Mouse (Mus musculus): ENCODE data around the gene Gm21680.
A peak's percentile ranks its signal among the peaks of the same experiment; 100 is the strongest.
"Not testable (repeated sequence)": the region's sequence is repeated elsewhere in the genome, so short reads cannot be mapped to it uniquely, and the experiment has no call there.

The Gm21680 gene

DNA sequence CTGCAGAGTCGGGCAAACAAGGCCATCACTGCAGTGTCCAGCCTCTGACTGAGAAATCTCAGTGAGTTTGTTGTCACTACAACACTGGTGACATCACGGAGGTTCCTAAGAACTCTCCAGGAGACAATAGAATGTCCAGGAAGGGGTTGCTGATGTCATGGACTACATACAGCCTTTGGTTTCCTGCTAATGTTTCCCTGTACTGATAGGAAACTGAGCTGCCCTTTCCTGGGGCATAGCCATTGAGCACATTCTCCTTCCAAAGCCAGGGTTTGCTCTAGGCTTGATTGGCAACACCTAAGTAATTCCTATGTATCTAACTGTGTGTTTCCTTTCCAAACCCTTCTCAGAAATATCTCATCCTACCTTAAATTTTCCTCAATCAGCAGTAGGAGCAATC, at the start of gene Gm21680:
Gm21680 (minus strand) TSS at position 101 of the 400 bp plus-strand sequence.
- not testable (repeated sequence) for DNase-seq (ENCODE audit: low read depth, low spot score)

- not testable (repeated sequence) for DNase-seq (ENCODE audit: low read depth, low spot score)
Observed at GRCm38 (mm10) chr5:26007697-26008096, 35.2 kb upstream of the Gm21680 start.

DNA sequence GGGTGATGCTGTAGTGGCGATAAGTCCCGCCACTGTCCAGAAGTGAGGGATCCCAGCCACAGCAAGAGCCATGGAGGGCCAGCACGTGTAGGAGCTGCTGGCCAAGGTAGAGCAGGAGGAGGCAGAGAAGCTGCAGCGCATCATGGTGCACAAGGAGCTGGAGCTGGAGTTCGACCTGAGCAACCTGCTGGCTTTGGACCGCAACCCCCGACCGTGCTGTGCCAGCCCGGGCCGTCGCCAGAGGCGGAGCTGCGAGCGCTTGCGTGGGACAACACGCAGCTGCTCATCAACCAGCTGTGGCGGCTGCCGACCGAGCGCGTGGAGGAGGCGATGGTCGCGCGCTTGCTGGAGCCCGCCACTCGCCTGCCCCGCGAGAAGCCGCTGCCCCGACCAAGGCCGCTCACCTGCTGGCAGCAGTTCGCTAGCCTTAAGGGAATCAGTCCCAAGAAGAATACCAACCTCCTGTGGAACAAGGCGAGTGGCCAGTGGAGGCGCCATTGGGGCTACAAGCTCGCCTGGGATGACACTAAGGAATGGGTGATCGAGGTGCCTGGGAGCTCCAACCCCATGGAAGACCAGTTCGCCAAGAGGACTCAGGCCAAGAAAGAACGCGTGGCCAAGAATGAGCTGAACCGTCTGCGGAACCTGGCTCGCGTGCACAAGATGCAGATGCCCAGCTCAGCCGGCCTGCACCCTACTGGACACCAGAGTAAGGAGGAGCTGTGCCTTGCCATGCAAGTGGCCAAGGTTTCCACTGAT, 34.7 kb upstream of the Gm21680 start:
- DNase-seq (ENCODE audit: low read depth, low spot score) = peak; percentile 49

- DNase-seq (ENCODE audit: low read depth, low spot score) = not testable (repeated sequence)
Observed at GRCm38 (mm10) chr5:26004698-26005097, 32.2 kb upstream of the Gm21680 start, which contains the start of gene Gm1979. TSS of gene Gm1979 (minus strand) at chr5:26004798.

DNA sequence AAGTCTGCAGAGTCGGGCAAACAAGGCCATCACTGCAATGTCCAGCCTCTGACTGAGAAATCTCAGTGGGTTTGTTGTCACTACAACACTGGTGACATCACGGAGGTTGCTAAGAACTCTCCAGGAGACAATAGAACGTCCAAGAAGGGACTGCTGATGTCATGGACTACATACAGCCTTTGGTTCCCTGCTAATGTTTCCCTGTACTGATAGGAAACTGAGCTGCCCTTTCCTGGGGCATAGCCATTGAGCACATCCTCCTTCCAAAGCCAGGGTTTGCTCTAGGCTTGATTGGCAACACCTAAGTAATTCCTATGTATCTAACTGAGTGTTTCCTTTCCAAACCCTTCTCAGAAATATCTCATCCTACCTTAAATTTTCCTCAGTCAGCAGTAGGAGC, 16.1 kb upstream of the Gm21680 start, which contains the start of gene Gm21698:
Gm21698 (minus strand) TSS at position 101 of the 400 bp plus-strand sequence.
- DNase-seq (ENCODE audit: low read depth, low spot score) = not testable (repeated sequence)

- DNase-seq (ENCODE audit: low read depth, low spot score) = not testable (repeated sequence)
Observed at GRCm38 (mm10) chr5:25957050-25957449, 15.4 kb downstream of the Gm21680 start.

DNA sequence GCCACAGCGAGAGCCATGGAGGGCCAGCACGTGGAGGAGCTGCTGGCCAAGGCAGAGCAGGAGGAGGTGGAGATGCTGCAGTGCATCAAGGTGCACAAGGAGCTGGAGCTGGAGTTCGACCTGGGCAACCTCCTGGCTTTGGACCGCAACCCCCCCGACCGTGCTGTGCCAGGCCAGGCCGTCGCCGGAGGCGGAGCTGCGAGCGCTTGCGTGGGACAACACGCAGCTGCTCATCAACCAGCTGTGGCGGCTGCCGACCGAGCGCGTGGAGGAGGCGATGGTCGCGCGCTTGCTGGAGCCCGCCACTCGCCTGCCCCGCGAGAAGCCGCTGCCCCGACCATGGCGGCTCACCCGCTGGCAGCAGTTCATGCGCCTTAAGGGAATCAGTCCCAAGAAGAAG, 15.9 kb downstream of the Gm21680 start:
- peak; percentile 18 for DNase-seq (ENCODE audit: low read depth, low spot score)

- DNase-seq (ENCODE audit: low read depth, low spot score) = not testable (repeated sequence)
Observed at GRCm38 (mm10) chr5:25954317-25954716, 18.1 kb downstream of the Gm21680 start, which contains the start of gene Gm21671. TSS of gene Gm21671 (minus strand) at chr5:25954417.

DNA sequence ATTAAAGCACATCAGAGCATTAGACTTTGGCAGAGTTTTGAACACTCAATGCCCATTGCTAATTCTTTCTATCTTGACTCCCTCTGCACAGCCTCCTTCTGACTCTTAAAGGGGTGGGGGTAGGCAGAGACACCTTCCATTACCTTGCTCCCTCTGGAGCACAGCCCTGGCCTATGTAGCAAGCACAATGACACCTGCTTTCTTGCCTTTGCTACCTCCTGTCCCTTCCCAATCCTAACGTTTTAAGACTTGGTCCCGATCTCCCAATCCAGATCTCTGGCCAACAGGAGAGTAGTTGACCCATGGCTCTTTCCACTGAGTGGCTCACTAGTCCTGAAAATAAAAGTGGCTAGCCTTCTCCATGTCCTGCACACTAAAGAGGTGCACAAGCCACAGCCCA, 27.1 kb downstream of the Gm21680 start:
- DNase-seq (ENCODE audit: low read depth, low spot score) = not testable (repeated sequence)

DNA sequence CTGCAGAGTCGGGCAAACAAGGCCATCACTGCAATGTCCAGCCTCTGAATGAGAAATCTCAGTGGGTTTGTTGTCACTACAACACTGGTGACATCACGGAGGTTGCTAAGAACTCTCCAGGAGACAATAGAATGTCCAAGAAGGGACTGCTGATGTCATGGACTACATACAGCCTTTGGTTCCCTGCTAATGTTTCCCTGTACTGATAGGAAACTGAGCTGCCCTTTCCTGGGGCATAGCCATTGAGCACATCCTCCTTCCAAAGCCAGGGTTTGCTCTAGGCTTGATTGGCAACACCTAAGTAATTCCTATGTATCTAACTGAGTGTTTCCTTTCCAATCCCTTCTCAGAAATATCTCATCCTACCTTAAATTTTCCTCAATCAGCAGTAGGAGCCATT, 30.2 kb downstream of the Gm21680 start, which contains the start of gene Gm21663:
Gm21663 (minus strand) TSS at position 101 of the 400 bp plus-strand sequence.
- DNase-seq (ENCODE audit: low read depth, low spot score) = not testable (repeated sequence)
